Mouse (Mus musculus): ENCODE measurements at regions not wholly inside any gene's neighbourhood (a gene's known extent, or its start where the extent isn't known, plus 50 kb on each side); places are given as distances from the start of the nearest gene placed in this dataset.

- Histone ChIP-seq H3K4me3 (no peak overlapping the region), H3K27me3 (replicated peaks; ENCODE audit: low read depth, poor library complexity, severe bottlenecking) (no peaks in the 10 kb centered on the region), H3K27ac (replicated peaks) (no peak overlapping the region), H3K36me3 (replicated peaks) (no peaks in the 10 kb centered on the region), H3K9me3 (no peaks in the 10 kb centered on the region), H3K4me1 (no peaks in the 10 kb centered on the region)
- WGBS, result 76% methylated on average over 5 of the region's 5 CpGs
- DNase-seq (ENCODE audit: low spot score), result no peak
Measured at GRCm38 (mm10) chr2:61379076-61379475, 199.3 kb upstream of the Tank start.

- Histone ChIP-seq H3K4me3 (no peak overlapping the region), H3K27ac (replicated peaks) (no peak overlapping the region), H3K36me3 (replicated peaks) (no peaks in the 10 kb centered on the region), H3K9me3 (no peaks in the 10 kb centered on the region), H3K4me1 (no peaks in the 10 kb centered on the region), H3K27me3 (replicated peaks; ENCODE audit: low read depth, poor library complexity, severe bottlenecking) (no peaks in the 10 kb centered on the region)
- WGBS, result 94% methylated on average over 5 of the region's 5 CpGs
- no peak for DNase-seq (ENCODE audit: low spot score)
Measured at GRCm38 (mm10) chr2:61378297-61378696, 200.1 kb upstream of the Tank start.

- WGBS, result 93% methylated on average over 8 of the region's 8 CpGs
- no peak overlapping the region for H3K4me3 ChIP-seq
Measured at GRCm38 (mm10) chr2:61377756-61378155, 200.6 kb upstream of the Tank start.

GRCm38 (mm10) chr2:61362606-61363005 lies 215.8 kb upstream of the Tank start:
- Histone ChIP-seq H3K4me3 (no peak overlapping the region), H3K9me3 (no peaks in the 10 kb centered on the region), H3K4me1 (no peaks in the 10 kb centered on the region), H3K36me3 (replicated peaks) (no peaks in the 10 kb centered on the region), H3K27me3 (replicated peaks; ENCODE audit: low read depth, poor library complexity, severe bottlenecking) (no peaks in the 10 kb centered on the region), H3K27ac (replicated peaks) (no peak overlapping the region)
- WGBS, result 67% methylated on average over 4 of the region's 4 CpGs
- no peak for DNase-seq (ENCODE audit: low spot score)

More at GRCm38 (mm10) chr2:61377756-61378155, 200.6 kb upstream of the Tank start:
- Histone ChIP-seq H3K4me1 (no peaks in the 10 kb centered on the region), H3K36me3 (replicated peaks) (no peaks in the 10 kb centered on the region), H3K27me3 (replicated peaks; ENCODE audit: low read depth, poor library complexity, severe bottlenecking) (no peaks in the 10 kb centered on the region), H3K27ac (replicated peaks) (no peak overlapping the region), H3K9me3 (no peaks in the 10 kb centered on the region)
- no peak for DNase-seq (ENCODE audit: low spot score)

GRCm38 (mm10) chr2:61361394-61361793 lies 217.0 kb upstream of the Tank start:
- no peak for DNase-seq (ENCODE audit: low spot score)
- Histone ChIP-seq H3K27ac (replicated peaks) (no peak overlapping the region), H3K27me3 (replicated peaks; ENCODE audit: low read depth, poor library complexity, severe bottlenecking) (no peaks in the 10 kb centered on the region), H3K4me3 (no peak overlapping the region), H3K4me1 (no peaks in the 10 kb centered on the region), H3K36me3 (replicated peaks) (no peaks in the 10 kb centered on the region), H3K9me3 (no peaks in the 10 kb centered on the region)
- WGBS, result 89% methylated on average over 2 of the region's 2 CpGs

GRCm38 (mm10) chr2:61354104-61354503 lies 224.3 kb upstream of the Tank start:
- Histone ChIP-seq H3K36me3 (replicated peaks) (no peaks in the 10 kb centered on the region), H3K4me1 (peaks cover 18% of the 10 kb centered on the region), H3K27ac (replicated peaks) (peak overlapping the region; percentile 78), H3K4me3 (no peak overlapping the region), H3K9me3 (no peaks in the 10 kb centered on the region), H3K27me3 (replicated peaks; ENCODE audit: low read depth, poor library complexity, severe bottlenecking) (no peaks in the 10 kb centered on the region)
- WGBS, result 31% methylated on average over 8 of the region's 8 CpGs
- peak; percentile 69 for DNase-seq (ENCODE audit: low spot score)

GRCm38 (mm10) chr2:61347451-61347850 lies 230.9 kb upstream of the Tank start:
- Histone ChIP-seq H3K27me3 (replicated peaks; ENCODE audit: low read depth, poor library complexity, severe bottlenecking) (no peaks in the 10 kb centered on the region), H3K4me3 (no peak overlapping the region), H3K9me3 (no peaks in the 10 kb centered on the region), H3K36me3 (replicated peaks) (no peaks in the 10 kb centered on the region), H3K4me1 (0 out of 2 replicates have a peak, but pooled peaks cover 5% of the 10 kb centered on the region), H3K27ac (replicated peaks) (no peak overlapping the region)
- whole genome bisulfite sequencing, result 90% methylated on average over 3 of the region's 3 CpGs
- DNase-seq (ENCODE audit: low spot score), result no peak

- Histone ChIP-seq H3K9me3 (no peaks in the 10 kb centered on the region), H3K4me1 (0 out of 2 replicates have a peak, but pooled peaks cover 5% of the 10 kb centered on the region)
- 52% methylated on average over 8 of the region's 8 CpGs for WGBS
Measured at GRCm38 (mm10) chr2:61346012-61346760, 232.2 kb upstream of the Tank start.

GRCm38 (mm10) chr2:61345311-61345710 lies 233.1 kb upstream of the Tank start:
- H3K9me3 ChIP-seq, result no peaks in the 10 kb centered on the region

More at GRCm38 (mm10) chr2:61346012-61346760, 232.2 kb upstream of the Tank start:
- Histone ChIP-seq H3K4me3 (no peak overlapping the region), H3K36me3 (replicated peaks) (no peaks in the 10 kb centered on the region), H3K27ac (replicated peaks) (no peak overlapping the region), H3K27me3 (replicated peaks; ENCODE audit: low read depth, poor library complexity, severe bottlenecking) (no peaks in the 10 kb centered on the region)
- DNase-seq (ENCODE audit: low spot score), result no peak

GRCm38 (mm10) chr2:61344556-61345131 lies 233.7 kb upstream of the Tank start:
- WGBS, result 88% methylated on average over 16 of the region's 16 CpGs
- 0 out of 2 replicates have a peak, but pooled peaks cover 5% of the 10 kb centered on the region for H3K4me1 ChIP-seq
- no peaks in the 10 kb centered on the region for H3K9me3 ChIP-seq
- H3K36me3 ChIP-seq (replicated peaks), result no peaks in the 10 kb centered on the region
- H3K27ac ChIP-seq (replicated peaks), result no peak overlapping the region
- no peak for DNase-seq (ENCODE audit: low spot score)
- no peak overlapping the region for H3K4me3 ChIP-seq
- no peaks in the 10 kb centered on the region for H3K27me3 ChIP-seq (replicated peaks; ENCODE audit: low read depth, poor library complexity, severe bottlenecking)

More at GRCm38 (mm10) chr2:61345311-61345710, 233.1 kb upstream of the Tank start:
- WGBS, result 90% methylated on average over 7 of the region's 7 CpGs
- H3K4me1 ChIP-seq, result 0 out of 2 replicates have a peak, but pooled peaks cover 5% of the 10 kb centered on the region
- no peaks in the 10 kb centered on the region for H3K27me3 ChIP-seq (replicated peaks; ENCODE audit: low read depth, poor library complexity, severe bottlenecking)
- no peak for DNase-seq (ENCODE audit: low spot score)
- H3K4me3 ChIP-seq, result no peak overlapping the region
- no peaks in the 10 kb centered on the region for H3K36me3 ChIP-seq (replicated peaks)
- no peak overlapping the region for H3K27ac ChIP-seq (replicated peaks)

GRCm38 (mm10) chr2:61341254-61341653 lies 237.1 kb upstream of the Tank start:
- H3K9me3 ChIP-seq, result no peaks in the 10 kb centered on the region

GRCm38 (mm10) chr2:61319226-61319625 lies 259.2 kb upstream of the Tank start:
- no peak overlapping the region for H3K4me3 ChIP-seq
- no peaks in the 10 kb centered on the region for H3K36me3 ChIP-seq (replicated peaks)
- WGBS, result 85% methylated on average over 4 of the region's 4 CpGs
- no peak overlapping the region for H3K27ac ChIP-seq (replicated peaks)
- H3K4me1 ChIP-seq, result no peaks in the 10 kb centered on the region
- no peak for DNase-seq (ENCODE audit: low spot score)
- no peaks in the 10 kb centered on the region for H3K9me3 ChIP-seq
- H3K27me3 ChIP-seq (replicated peaks; ENCODE audit: low read depth, poor library complexity, severe bottlenecking), result no peaks in the 10 kb centered on the region

More at GRCm38 (mm10) chr2:61341254-61341653, 237.1 kb upstream of the Tank start:
- Histone ChIP-seq H3K36me3 (replicated peaks) (no peaks in the 10 kb centered on the region), H3K27me3 (replicated peaks; ENCODE audit: low read depth, poor library complexity, severe bottlenecking) (no peaks in the 10 kb centered on the region), H3K27ac (replicated peaks) (no peak overlapping the region), H3K4me3 (no peak overlapping the region), H3K4me1 (0 out of 2 replicates have a peak, but pooled peaks cover 3% of the 10 kb centered on the region)
- WGBS, result 78% methylated on average over 5 of the region's 5 CpGs
- no peak for DNase-seq (ENCODE audit: low spot score)

GRCm38 (mm10) chr2:61310405-61310804 lies 268.0 kb upstream of the Tank start:
- H3K27me3 ChIP-seq (replicated peaks; ENCODE audit: low read depth, poor library complexity, severe bottlenecking), result no peaks in the 10 kb centered on the region
- no peaks in the 10 kb centered on the region for H3K9me3 ChIP-seq
- no peak for DNase-seq (ENCODE audit: low spot score)
- H3K27ac ChIP-seq (replicated peaks), result no peak overlapping the region
- H3K4me3 ChIP-seq, result no peak overlapping the region
- H3K36me3 ChIP-seq (replicated peaks), result no peaks in the 10 kb centered on the region
- WGBS, result 64% methylated on average over 4 of the region's 4 CpGs
- H3K4me1 ChIP-seq, result 0 out of 2 replicates have a peak, but pooled peaks cover 4% of the 10 kb centered on the region
